8 mouse cellular contexts compared by ENCODE assay signal in the genomic region with DNA sequence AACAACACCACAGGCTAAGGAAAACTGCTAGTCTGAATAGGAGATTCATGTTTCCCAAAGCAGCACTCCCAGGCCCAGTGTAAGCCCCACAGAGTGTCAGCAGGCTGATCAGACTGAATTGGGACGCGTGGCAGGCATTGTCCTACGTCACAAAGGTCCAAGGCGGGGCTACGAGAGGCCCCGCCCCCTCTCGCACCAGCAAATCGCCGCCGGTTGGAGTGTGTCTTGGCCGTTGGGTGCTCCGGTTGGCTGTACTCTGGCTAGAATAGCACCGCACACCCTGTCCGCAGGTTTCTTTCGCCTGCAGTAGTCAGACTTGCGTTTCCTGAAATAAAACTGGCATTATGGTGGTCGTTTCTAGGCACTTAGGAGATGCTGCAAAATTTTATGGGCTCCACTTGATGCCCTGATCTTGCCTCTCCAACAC. TPM values are rescaled to one million over a fixed set of nuclear protein-coding genes. Genes with fewer than 3 reads are reported as not detected.
A peak's percentile ranks its signal among the peaks of the same experiment; 100 is the strongest.
DNase-seq lines count a peak whose midpoint lies in the region; ATAC-seq and TF ChIP-seq lines count a peak whose summit lies in the region.

A gene (minus strand): TSS at position 151 of the 427 bp plus-strand sequence.

- no peaks in the 10 kb centered on the region for H3K27me3 ChIP-seq in Patski
- no peaks in the 10 kb centered on the region for H3K27me3 ChIP-seq in hindbrain, embryonic 12.5 days

- no peaks in the 10 kb centered on the region for H3K36me3 ChIP-seq in hindbrain, embryonic 12.5 days

- ATAC-seq in Patski, result peak; percentile 73
- peak; percentile 90 for ATAC-seq in hindbrain, embryonic 12.5 days (ENCODE audit: low FRiP score)

- H3K27ac ChIP-seq in hindbrain, embryonic 12.5 days, result peak within 1 kb of the TSS; percentile 64

- TF ChIP-seq CTCF in Patski (IDR thresholded peaks at IDR 0.05), result no peak

- peaks cover 18% of the 10 kb centered on the region for H3K4me1 ChIP-seq in hindbrain, embryonic 12.5 days

- no peak for DNase-seq in Patski (ENCODE audit: low read depth, low spot score)
- peak; percentile 96 for DNase-seq in cerebellum, postnatal 10 days
- DNase-seq in frontal cortex, postnatal 10 days (ENCODE audit: low spot score in 2 of 2), result peak; percentile 85 to 87
- DNase-seq in layer of hippocampus, postnatal 14 days (ENCODE audit: low spot score in 2 of 2), result peak; percentile 86 to 91
- peak; percentile 94 for DNase-seq in lung, postnatal 10 days
- DNase-seq in ovary, postnatal 14 days (ENCODE audit: low spot score), result peak; percentile 84
- peak; percentile 73 to 89 for DNase-seq in thymus, postnatal 10 days (ENCODE audit: low spot score in 2 of 2)

- WGBS in hindbrain, embryonic 12.5 days, result 0% methylated on average over 17 of the region's 17 CpGs

- peak within 1 kb of the TSS; percentile 59 for H3K4me2 ChIP-seq in hindbrain, embryonic 12.5 days (replicated peaks)

- in situ Hi-C loops in Patski (cut with MboI; ENCODE audit: low pct_unique_long_range_greater_than_20kb), result no loop called here

- CTCF ChIA-PET in Patski (lab: Charles Lee), result interaction anchor here (1.0 kb wide), 1 partner anchor 10 kb away, joined by 3 read pairs; no protein-coding TSS in a partner anchor

- peak within 1 kb of the TSS; percentile 57 for H3K9ac ChIP-seq in hindbrain, embryonic 12.5 days

- no peaks in the 10 kb centered on the region for H3K9me3 ChIP-seq in hindbrain, embryonic 12.5 days (replicated peaks)

- POLR2A ChIA-PET in Patski (lab: Charles Lee), result no interaction called here

- peak within 1 kb of the TSS; percentile 42 for H3K4me3 ChIP-seq in hindbrain, embryonic 12.5 days

RNA-seq across cellular contexts. Expression of the gene that starts here (rescaled TPM):
- polyA plus RNA-seq in Patski (2021), result 37.3 TPM
- polyA plus RNA-seq in hindbrain, embryonic 12.5 days (2016; fragmentation: Nextera tagmentation; extraction: Ambion mirVana), result 32.6 and 34.9 TPM in 2 replicates
- total RNA-seq in layer of hippocampus, postnatal 14 days (2021), result 1 to 10 TPM; 4.4 to 5.2 TPM
